Mouse (Mus musculus) T-helper 2 cell (primary cell): Measurements from ENCODE around the gene Hs3st6.
"Not testable (repeated sequence)": the region's sequence is repeated elsewhere in the genome, so short reads cannot be mapped to it uniquely, and the experiment has no call there.

ENCODE experiments used
- in situ Hi-C: fragments of 300-600 bp; cut with MboI, MseI; formaldehyde crosslinking; loops from one replicate; pipeline ENCODE4 v1.15.1; 2025; ENCODE audit warnings: high pct_unique_total_duplicates

Gene Hs3st6

GRCm38 (mm10) chr17:24752415-24753394, at the start of gene Hs3st6:
TSS of gene Hs3st6 (plus strand) at chr17:24752988.
- in situ Hi-C loops = no loop called here

GRCm38 (mm10) chr17:24705821-24706220, 47.0 kb upstream of the Hs3st6 start:
- in situ Hi-C loops = no loop called here

DNA sequence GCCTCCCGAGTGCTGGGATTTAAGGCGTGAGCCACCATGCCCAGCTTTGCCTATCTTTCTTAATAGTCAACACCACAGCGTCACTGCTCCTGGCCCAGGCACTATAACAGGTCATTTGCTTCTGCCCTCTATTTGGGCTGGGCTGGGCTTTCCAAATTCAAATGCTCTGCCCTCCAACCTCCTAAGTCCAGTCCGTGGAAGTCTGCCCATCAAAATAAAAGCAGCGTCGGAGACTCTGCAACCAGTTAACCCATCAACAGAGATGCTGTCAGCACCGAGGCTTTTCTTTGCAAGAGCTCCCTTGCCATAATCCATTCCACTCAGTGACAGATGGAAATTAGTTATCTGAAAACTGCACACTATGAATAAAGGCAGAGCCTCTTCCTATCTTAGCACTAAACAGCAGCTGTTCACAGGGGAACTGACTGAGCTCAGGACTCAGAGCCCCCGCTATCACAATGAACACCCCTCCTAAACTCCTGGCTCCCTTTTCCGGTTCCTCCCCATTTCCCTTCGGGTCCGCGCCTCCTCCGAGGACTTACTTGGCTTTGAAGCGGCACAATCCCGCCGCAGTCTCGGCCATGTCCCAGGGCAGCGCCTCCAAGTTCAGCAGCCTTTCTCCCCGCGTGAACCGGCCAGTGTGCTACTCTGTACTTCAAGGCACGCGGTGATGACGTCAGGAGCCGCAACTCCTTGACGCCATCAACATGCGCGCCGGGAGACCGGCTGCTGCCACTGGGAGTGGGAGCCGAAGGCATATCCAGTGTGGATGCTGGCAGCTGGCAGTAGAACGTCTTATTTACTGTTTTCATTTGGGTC, 45.6 kb upstream of the Hs3st6 start, which contains the start of gene Tbl3:
TSS of gene Tbl3 (minus strand) at position 679 of the 819 bp plus-strand sequence.
- in situ Hi-C loops = no loop called here

DNA sequence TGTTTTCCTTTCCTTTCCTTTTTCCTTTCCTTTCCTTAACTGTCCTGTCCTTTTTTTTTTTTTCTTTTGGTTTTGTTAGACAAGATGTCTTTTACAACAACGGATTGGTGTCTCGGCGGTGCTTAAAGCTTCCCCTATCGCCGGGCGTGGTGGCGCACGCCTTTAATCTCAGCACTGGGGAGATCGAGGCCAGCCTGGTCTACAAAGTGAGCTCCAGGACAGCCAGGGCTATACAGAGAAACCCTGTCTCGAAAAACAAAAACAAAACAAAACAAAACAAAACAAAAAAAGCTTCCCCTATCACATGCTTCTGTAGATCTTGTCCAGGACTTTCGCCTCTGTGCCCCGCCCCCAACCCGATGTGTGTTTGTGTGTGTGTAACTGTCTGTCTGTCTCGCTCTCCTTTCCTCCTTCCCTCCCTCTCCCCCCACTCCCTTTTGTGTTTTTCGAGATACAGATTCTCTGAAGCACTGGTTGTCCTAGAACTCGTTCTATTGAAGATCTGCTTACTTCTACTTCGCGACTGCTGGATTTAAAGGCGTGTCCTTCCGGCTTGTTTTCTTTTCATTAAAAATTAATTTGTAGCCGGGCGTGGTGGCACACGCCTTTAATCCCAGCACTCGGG, 44.9 kb upstream of the Hs3st6 start:
- in situ Hi-C loops = no loop called here

- in situ Hi-C loops = no loop called here
These were observed 44.1 kb upstream of the Hs3st6 start for GRCm38 (mm10) chr17:24708646-24709045.

DNA sequence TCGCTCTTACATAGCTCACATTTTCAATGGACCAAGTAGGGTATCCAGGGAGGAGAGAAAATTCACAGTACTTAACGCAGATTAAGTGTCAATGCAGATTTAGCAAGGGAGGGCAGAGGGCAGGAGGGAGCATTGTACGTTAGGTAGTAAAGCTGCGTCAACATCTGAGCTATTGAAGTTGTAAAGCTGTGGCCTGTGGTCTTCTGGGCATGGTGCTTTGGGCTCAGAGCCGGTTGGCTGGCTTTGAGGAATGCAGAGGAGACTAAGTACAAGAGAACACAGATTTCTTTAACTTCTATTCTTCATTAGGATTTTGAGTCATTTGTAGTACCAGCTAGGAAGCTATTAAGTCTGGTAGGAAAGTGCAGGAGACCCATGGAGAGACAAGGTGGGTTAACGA, 37.2 kb upstream of the Hs3st6 start:
- in situ Hi-C loops = no loop called here

GRCm38 (mm10) chr17:24716166-24716682, 36.6 kb upstream of the Hs3st6 start:
- in situ Hi-C loops = no loop called here

GRCm38 (mm10) chr17:24717943-24718342, 34.8 kb upstream of the Hs3st6 start, which contains the start of the genes Rnf151 and Rps2:
TSS of gene Rnf151 (minus strand) at chr17:24718063.
TSS of gene Rps2 (plus strand) at chr17:24718116.
- in situ Hi-C loops = no loop called here

DNA sequence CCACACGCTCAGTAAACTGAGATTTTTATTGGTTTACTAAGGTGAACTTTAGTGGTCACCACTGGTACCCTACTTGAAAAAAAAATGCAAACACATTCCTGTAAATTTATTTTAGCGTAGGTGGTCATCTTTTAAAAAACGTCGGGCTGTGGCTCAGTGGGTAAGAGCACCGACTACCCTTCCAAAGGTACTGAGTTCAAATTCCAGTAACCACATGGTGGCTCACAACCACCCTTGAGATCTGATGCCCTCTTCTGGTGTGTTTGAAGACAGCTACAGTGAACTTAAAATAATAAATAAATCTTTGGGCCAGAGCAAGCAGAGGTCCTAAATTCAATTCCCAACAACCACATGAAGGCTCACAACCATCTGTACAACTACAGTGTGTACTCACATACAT, 33.9 kb upstream of the Hs3st6 start:
- in situ Hi-C loops = not testable (repeated sequence)

- in situ Hi-C loops = no loop called here
These were observed 33.1 kb upstream of the Hs3st6 start for GRCm38 (mm10) chr17:24719494-24720222.

- in situ Hi-C loops = not testable (repeated sequence)
These were observed 32.2 kb upstream of the Hs3st6 start for GRCm38 (mm10) chr17:24720616-24721015.

DNA sequence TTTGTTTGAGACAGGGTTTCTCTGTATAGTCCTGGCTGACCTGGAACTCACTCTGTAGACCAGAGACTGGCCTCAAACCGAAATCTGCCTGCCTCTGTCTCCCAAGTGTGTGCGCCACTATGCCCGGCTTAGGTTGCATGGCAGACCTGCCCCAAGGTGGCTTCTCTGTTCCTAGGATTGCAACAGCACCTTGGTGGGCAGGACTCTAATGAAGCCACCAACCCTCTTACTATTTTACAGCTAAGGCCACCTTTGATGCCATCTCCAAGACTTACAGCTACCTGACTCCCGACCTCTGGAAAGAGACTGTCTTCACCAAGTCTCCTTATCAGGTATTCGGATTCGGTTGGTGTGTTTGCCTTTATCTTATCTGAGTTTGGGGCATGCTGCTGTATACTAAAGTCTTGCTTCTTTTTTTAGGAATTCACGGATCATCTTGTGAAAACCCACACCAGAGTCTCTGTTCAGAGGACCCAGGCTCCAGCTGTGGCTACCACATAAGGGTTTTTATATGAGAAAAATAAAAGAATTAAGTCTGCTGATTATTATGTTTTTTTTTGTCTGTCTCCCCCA, 31.3 kb upstream of the Hs3st6 start:
- in situ Hi-C loops = not testable (repeated sequence)

DNA sequence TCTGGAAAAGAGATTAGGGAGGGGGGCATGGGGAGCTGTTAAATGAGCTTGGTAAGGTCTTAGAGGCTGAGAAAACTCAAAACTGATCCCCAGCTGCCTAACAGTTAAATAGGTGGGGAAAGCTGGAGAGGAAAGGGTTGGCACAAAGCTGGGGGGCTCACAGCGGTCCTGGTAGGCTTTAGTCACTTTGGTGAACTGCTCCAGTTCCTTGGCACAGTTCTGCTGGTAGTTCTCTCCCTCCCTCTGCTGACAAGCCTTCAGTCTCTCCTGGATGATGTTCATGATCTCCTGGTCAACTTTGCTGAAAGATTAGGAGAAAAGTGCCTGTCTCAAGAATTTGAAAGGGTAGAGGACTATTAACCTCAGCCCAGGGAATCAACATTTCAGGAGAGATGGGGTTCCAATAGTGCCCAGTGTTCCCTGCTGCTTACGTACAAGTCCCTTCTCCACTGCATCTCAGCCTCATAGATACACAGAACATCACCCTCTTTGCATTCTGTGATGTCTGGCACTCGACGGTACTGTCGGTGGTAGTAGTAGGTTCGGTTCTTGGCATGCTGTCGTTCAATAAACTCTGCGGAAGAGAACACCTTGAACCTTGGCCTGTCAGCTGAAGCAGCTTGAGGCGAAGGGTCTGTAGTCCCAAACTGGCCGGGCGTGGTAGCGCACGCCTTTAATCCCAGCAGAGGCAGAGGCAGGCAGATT, 30.4 kb upstream of the Hs3st6 start:
- in situ Hi-C loops = no loop called here

- in situ Hi-C loops = no loop called here
These were observed 29.5 kb upstream of the Hs3st6 start for GRCm38 (mm10) chr17:24723122-24723880.

DNA sequence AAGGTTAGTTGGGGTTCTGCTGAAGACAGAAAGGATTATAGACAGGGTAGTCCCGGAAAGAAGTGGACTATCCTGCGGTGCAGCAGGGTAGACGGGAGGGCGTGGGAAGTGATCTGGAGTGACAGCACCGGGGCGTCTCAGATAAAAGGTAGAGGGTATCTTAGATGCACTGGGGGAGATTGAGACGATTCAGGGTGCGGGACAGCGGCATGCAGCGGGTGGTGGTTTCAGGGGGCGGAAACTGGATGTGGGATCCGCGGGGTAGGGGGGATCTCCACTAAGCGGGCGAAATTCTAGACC, 29.0 kb upstream of the Hs3st6 start:
- in situ Hi-C loops = no loop called here

DNA sequence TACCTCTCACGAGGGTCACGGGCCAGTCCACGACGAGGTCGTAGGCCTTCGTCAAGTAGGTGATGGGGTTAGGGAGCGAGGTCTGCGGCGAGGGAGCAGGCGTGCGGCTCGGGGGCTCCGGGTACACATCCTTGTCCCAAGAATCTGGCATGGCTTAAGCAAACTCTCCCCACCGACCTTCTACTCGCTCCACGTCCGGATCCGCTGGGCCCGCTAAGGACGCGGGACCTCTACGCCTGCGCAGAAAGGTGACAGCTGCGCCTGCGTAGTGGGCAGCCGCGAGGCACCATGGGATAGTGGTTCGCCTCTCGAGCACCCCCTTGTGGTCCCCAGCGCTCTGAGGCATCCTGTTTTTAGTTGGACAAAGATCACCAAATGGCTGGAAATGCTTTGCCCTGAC, 28.6 kb upstream of the Hs3st6 start, which contains the start of gene Ndufb10:
TSS of gene Ndufb10 (minus strand) at position 295 of the 400 bp plus-strand sequence.
- in situ Hi-C loops = no loop called here

- in situ Hi-C loops = no loop called here
These were observed 27.0 kb upstream of the Hs3st6 start for GRCm38 (mm10) chr17:24725637-24726390.

GRCm38 (mm10) chr17:24727618-24728017, 25.2 kb upstream of the Hs3st6 start, which contains the start of gene Rpl3l:
TSS of gene Rpl3l (plus strand) at chr17:24727820.
- in situ Hi-C loops = no loop called here
